Mouse (Mus musculus): ENCODE results near the gene Sfmbt1. TPM values are rescaled to one million over a fixed set of nuclear protein-coding genes. Genes with fewer than 3 reads are reported as not detected.

Sfmbt1 gene
- polyA plus RNA-seq, 1 experiment from 2014 or later: 14.9 TPM

- Histone ChIP-seq H3K36me3 (ENCODE audit: control insufficient read depth, insufficient read depth, low read length) (peaks cover 30% of the 10 kb centered on the region), H3K9ac (ENCODE audit: low read depth, low read length) (no peak overlapping the region), H3K4me2 (ENCODE audit: low read depth, low read length) (no peak overlapping the region), H3K27ac (replicated peaks; ENCODE audit: low read depth, low read length) (no peak overlapping the region), H3K4me3 (ENCODE audit: low read depth, low read length) (no peak overlapping the region), H3K27me3 (replicated peaks; ENCODE audit: control insufficient read depth, insufficient read depth, low read length) (no peaks in the 10 kb centered on the region), H3K9me3 (ENCODE audit: control insufficient read depth, low read length) (no peaks in the 10 kb centered on the region), H3K4me1 (ENCODE audit: control insufficient read depth, insufficient read depth, low read length) (no peaks in the 10 kb centered on the region)
- ATAC-seq (ENCODE audit: low read depth) (no peak), DNase-seq (ENCODE audit: low spot score) (no peak)
- 96% methylated on average over 3 of the region's 3 CpGs for WGBS
Observed at GRCm38 (mm10) chr14:30690685-30691084, 24.0 kb upstream of the Sfmbt1 start.

DNA sequence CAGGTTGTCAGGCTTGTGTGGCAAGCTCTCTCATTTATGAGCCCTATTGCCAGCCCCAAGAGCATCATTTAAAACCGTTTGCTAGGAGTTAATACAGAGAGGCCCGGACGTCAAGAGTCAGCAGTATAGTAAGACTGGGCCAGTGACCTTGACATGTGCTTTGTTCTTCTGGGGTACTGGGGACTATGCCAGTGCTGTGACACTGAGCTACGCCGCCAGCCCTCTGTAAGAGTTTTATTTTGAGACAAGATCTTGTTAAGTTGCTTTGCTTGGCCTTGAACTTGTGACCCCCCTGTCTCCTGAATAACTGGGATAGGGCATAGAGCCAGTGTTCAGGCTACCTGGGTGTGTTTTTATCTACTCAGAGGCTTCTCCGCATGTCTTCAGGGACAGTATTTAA lies 22.2 kb upstream of the Sfmbt1 start:
- Histone ChIP-seq H3K9me3 (ENCODE audit: control insufficient read depth, low read length) (no peaks in the 10 kb centered on the region), H3K27ac (replicated peaks; ENCODE audit: low read depth, low read length) (no peak overlapping the region), H3K4me1 (ENCODE audit: control insufficient read depth, insufficient read depth, low read length) (no peaks in the 10 kb centered on the region), H3K4me3 (ENCODE audit: low read depth, low read length) (no peak overlapping the region), H3K4me2 (ENCODE audit: low read depth, low read length) (no peak overlapping the region), H3K9ac (ENCODE audit: low read depth, low read length) (no peak overlapping the region), H3K27me3 (replicated peaks; ENCODE audit: control insufficient read depth, insufficient read depth, low read length) (no peaks in the 10 kb centered on the region), H3K36me3 (ENCODE audit: control insufficient read depth, insufficient read depth, low read length) (peaks cover 23% of the 10 kb centered on the region)
- no peak for ATAC-seq (ENCODE audit: low read depth)
- WGBS: 89% methylated on average over 6 of the region's 6 CpGs
- no peak for DNase-seq (ENCODE audit: low spot score)

DNA sequence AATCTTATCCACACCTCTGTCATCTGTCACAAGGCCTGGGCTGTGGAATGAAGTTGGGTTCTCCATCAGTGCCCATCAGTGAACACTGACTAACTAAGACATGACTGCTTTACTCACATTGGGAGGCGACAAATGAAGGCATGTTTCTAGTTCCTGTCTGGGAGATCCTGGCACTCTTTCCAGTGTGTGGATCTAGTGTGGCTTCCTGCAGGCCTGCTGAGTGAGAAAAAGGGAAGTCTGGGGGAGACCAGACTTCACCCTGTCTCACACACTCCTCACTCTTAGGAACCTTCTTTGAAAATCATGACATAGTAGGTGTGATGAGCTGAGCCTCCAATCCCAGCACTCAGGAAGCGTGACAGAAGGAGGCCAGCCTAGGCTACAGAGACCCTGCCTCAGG lies 19.9 kb upstream of the Sfmbt1 start:
- ATAC-seq (ENCODE audit: low read depth) (no peak), DNase-seq (ENCODE audit: low spot score) (no peak)
- 92% methylated on average over 2 of the region's 2 CpGs for WGBS
- Histone ChIP-seq H3K4me3 (ENCODE audit: low read depth, low read length) (no peak overlapping the region), H3K9me3 (ENCODE audit: control insufficient read depth, low read length) (no peaks in the 10 kb centered on the region), H3K36me3 (ENCODE audit: control insufficient read depth, insufficient read depth, low read length) (peaks cover 14% of the 10 kb centered on the region), H3K4me1 (ENCODE audit: control insufficient read depth, insufficient read depth, low read length) (no peaks in the 10 kb centered on the region), H3K27ac (replicated peaks; ENCODE audit: low read depth, low read length) (no peak overlapping the region), H3K9ac (ENCODE audit: low read depth, low read length) (no peak overlapping the region), H3K4me2 (ENCODE audit: low read depth, low read length) (no peak overlapping the region), H3K27me3 (replicated peaks; ENCODE audit: control insufficient read depth, insufficient read depth, low read length) (no peaks in the 10 kb centered on the region)

GRCm38 (mm10) chr14:30695609-30696008 lies 19.0 kb upstream of the Sfmbt1 start:
- H3K27ac ChIP-seq (replicated peaks; ENCODE audit: low read depth, low read length): no peak overlapping the region
- H3K27me3 ChIP-seq (replicated peaks; ENCODE audit: control insufficient read depth, insufficient read depth, low read length): no peaks in the 10 kb centered on the region
- ATAC-seq (ENCODE audit: low read depth) (no peak), DNase-seq (ENCODE audit: low spot score) (peak; percentile 59)
- H3K9ac ChIP-seq (ENCODE audit: low read depth, low read length): no peak overlapping the region
- no peaks in the 10 kb centered on the region for H3K9me3 ChIP-seq (ENCODE audit: control insufficient read depth, low read length)
- WGBS: 44% methylated on average over 4 of the region's 4 CpGs
- no peaks in the 10 kb centered on the region for H3K4me1 ChIP-seq (ENCODE audit: control insufficient read depth, insufficient read depth, low read length)
- H3K4me3 ChIP-seq (ENCODE audit: low read depth, low read length): no peak overlapping the region
- H3K4me2 ChIP-seq (ENCODE audit: low read depth, low read length): no peak overlapping the region
- peaks cover 6% of the 10 kb centered on the region for H3K36me3 ChIP-seq (ENCODE audit: control insufficient read depth, insufficient read depth, low read length)

- WGBS: 77% methylated on average over 15 of the region's 15 CpGs
- Histone ChIP-seq H3K9me3 (ENCODE audit: control insufficient read depth, low read length) (no peaks in the 10 kb centered on the region), H3K27ac (replicated peaks; ENCODE audit: low read depth, low read length) (no peak overlapping the region), H3K27me3 (replicated peaks; ENCODE audit: control insufficient read depth, insufficient read depth, low read length) (no peaks in the 10 kb centered on the region), H3K4me2 (ENCODE audit: low read depth, low read length) (no peak overlapping the region), H3K9ac (ENCODE audit: low read depth, low read length) (no peak overlapping the region), H3K36me3 (ENCODE audit: control insufficient read depth, insufficient read depth, low read length) (no peaks in the 10 kb centered on the region), H3K4me3 (ENCODE audit: low read depth, low read length) (no peak overlapping the region), H3K4me1 (ENCODE audit: control insufficient read depth, insufficient read depth, low read length) (no peaks in the 10 kb centered on the region)
- no peak for ATAC-seq (ENCODE audit: low read depth)
- peak; percentile 8 for DNase-seq (ENCODE audit: low spot score)
Observed at GRCm38 (mm10) chr14:30697407-30698052, 17.1 kb upstream of the Sfmbt1 start.

GRCm38 (mm10) chr14:30699656-30700055 lies 15.0 kb upstream of the Sfmbt1 start:
- no peaks in the 10 kb centered on the region for H3K27me3 ChIP-seq (replicated peaks; ENCODE audit: control insufficient read depth, insufficient read depth, low read length)
- no peak overlapping the region for H3K9ac ChIP-seq (ENCODE audit: low read depth, low read length)
- ATAC-seq (ENCODE audit: low read depth) (0 out of 2 replicates have a peak, but pooled peaks have one; percentile 48), DNase-seq (ENCODE audit: low spot score) (peak; percentile 41)
- H3K27ac ChIP-seq (replicated peaks; ENCODE audit: low read depth, low read length): no peak overlapping the region
- 37% methylated on average over 8 of the region's 8 CpGs for WGBS
- no peak overlapping the region for H3K4me3 ChIP-seq (ENCODE audit: low read depth, low read length)
- no peaks in the 10 kb centered on the region for H3K4me1 ChIP-seq (ENCODE audit: control insufficient read depth, insufficient read depth, low read length)
- H3K9me3 ChIP-seq (ENCODE audit: control insufficient read depth, low read length): no peaks in the 10 kb centered on the region
- H3K36me3 ChIP-seq (ENCODE audit: control insufficient read depth, insufficient read depth, low read length): no peaks in the 10 kb centered on the region
- H3K4me2 ChIP-seq (ENCODE audit: low read depth, low read length): no peak overlapping the region

GRCm38 (mm10) chr14:30702512-30702911 lies 12.1 kb upstream of the Sfmbt1 start:
- Histone ChIP-seq H3K4me3 (ENCODE audit: low read depth, low read length) (no peak overlapping the region), H3K27me3 (replicated peaks; ENCODE audit: control insufficient read depth, insufficient read depth, low read length) (no peaks in the 10 kb centered on the region), H3K9me3 (ENCODE audit: control insufficient read depth, low read length) (no peaks in the 10 kb centered on the region), H3K27ac (replicated peaks; ENCODE audit: low read depth, low read length) (no peak overlapping the region), H3K4me2 (ENCODE audit: low read depth, low read length) (no peak overlapping the region), H3K36me3 (ENCODE audit: control insufficient read depth, insufficient read depth, low read length) (no peaks in the 10 kb centered on the region), H3K9ac (ENCODE audit: low read depth, low read length) (no peak overlapping the region), H3K4me1 (ENCODE audit: control insufficient read depth, insufficient read depth, low read length) (no peaks in the 10 kb centered on the region)
- ATAC-seq (ENCODE audit: low read depth) (no peak), DNase-seq (ENCODE audit: low spot score) (no peak)
- 34% methylated on average over 5 of the region's 5 CpGs for WGBS

DNA sequence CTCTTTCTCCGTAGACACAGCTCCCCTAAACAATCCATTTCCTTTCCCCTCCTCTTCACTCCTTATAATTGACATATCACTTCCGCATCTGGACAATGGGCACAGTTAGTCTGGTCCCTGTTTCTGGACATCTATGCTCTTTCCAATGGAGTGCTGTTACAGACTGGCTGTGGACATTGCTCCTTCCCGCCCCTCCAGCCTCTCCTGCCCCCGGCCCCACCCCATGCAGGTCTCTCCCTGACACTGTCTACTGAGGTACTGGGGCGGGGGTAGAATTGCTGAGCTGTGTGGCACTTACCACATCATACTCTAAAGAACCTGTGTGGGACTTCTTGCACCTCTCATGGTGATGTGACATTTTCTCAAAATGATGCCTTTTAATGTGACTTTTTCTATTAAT lies 11.6 kb upstream of the Sfmbt1 start:
- H3K4me3 ChIP-seq (ENCODE audit: low read depth, low read length): no peak overlapping the region
- no peak overlapping the region for H3K4me2 ChIP-seq (ENCODE audit: low read depth, low read length)
- ATAC-seq (ENCODE audit: low read depth): no peak
- no peak overlapping the region for H3K27ac ChIP-seq (replicated peaks; ENCODE audit: low read depth, low read length)
- H3K9ac ChIP-seq (ENCODE audit: low read depth, low read length): no peak overlapping the region
- no peaks in the 10 kb centered on the region for H3K4me1 ChIP-seq (ENCODE audit: control insufficient read depth, insufficient read depth, low read length)
- no peak for DNase-seq (ENCODE audit: low spot score)
- no peaks in the 10 kb centered on the region for H3K36me3 ChIP-seq (ENCODE audit: control insufficient read depth, insufficient read depth, low read length)
- H3K9me3 ChIP-seq (ENCODE audit: control insufficient read depth, low read length): no peaks in the 10 kb centered on the region
- no peaks in the 10 kb centered on the region for H3K27me3 ChIP-seq (replicated peaks; ENCODE audit: control insufficient read depth, insufficient read depth, low read length)
- WGBS: 69% methylated on average over 5 of the region's 5 CpGs

GRCm38 (mm10) chr14:30704098-30704855 lies 10.4 kb upstream of the Sfmbt1 start:
- H3K4me2 ChIP-seq (ENCODE audit: low read depth, low read length): no peak overlapping the region
- no peaks in the 10 kb centered on the region for H3K4me1 ChIP-seq (ENCODE audit: control insufficient read depth, insufficient read depth, low read length)
- H3K9me3 ChIP-seq (ENCODE audit: control insufficient read depth, low read length): no peaks in the 10 kb centered on the region
- H3K27ac ChIP-seq (replicated peaks; ENCODE audit: low read depth, low read length): no peak overlapping the region
- 72% methylated on average over 8 of the region's 8 CpGs for WGBS
- H3K4me3 ChIP-seq (ENCODE audit: low read depth, low read length): no peak overlapping the region
- no peaks in the 10 kb centered on the region for H3K36me3 ChIP-seq (ENCODE audit: control insufficient read depth, insufficient read depth, low read length)
- no peak overlapping the region for H3K9ac ChIP-seq (ENCODE audit: low read depth, low read length)
- no peak for ATAC-seq (ENCODE audit: low read depth)
- DNase-seq (ENCODE audit: low spot score): no peak
- no peaks in the 10 kb centered on the region for H3K27me3 ChIP-seq (replicated peaks; ENCODE audit: control insufficient read depth, insufficient read depth, low read length)

All from embryonic facial prominence, embryonic 14.5 days (tissue).